Mouse (Mus musculus) limb, embryonic 15.5 days (tissue): ENCODE data around the gene Adamtsl1. TPM values are rescaled to one million over a fixed set of nuclear protein-coding genes. Genes with fewer than 3 reads are reported as not detected.

Experiments used
- ATAC-seq: fragments of 200-750 bp; cut with Nextera tagmentation; 2 replicates; pipeline ENCODE4 v1.8.0; 2017; ENCODE audit warnings: low read depth, moderate TSS enrichment; ENCODE audit not compliant: insufficient number of reproducible peaks, low FRiP score, low TSS enrichment
- H3K27ac ChIP-seq: fragments of 300-500 bp; sonication (generic); 2 replicates; pipeline ENCODE4 v1.5.1; 2015; ENCODE audit warnings: moderate library complexity, mild to moderate bottlenecking, inconsistent platforms
- H3K27me3 ChIP-seq: fragments of 300-500 bp; sonication (generic); 2 replicates; pipeline ENCODE4 v1.6.1; 2015; ENCODE audit warnings: inconsistent platforms
- H3K36me3 ChIP-seq: fragments of 300-500 bp; sonication (generic); 2 replicates; pipeline ENCODE4 v1.6.1; 2015; ENCODE audit warnings: inconsistent platforms
- H3K4me1 ChIP-seq: fragments of 300-500 bp; sonication (generic); 2 replicates; pipeline ENCODE4 v1.6.1; 2015; ENCODE audit warnings: inconsistent platforms
- H3K4me2 ChIP-seq: fragments of 300-500 bp; sonication (generic); 2 replicates; pipeline ENCODE4 v1.6.1; 2015; ENCODE audit warnings: mild to moderate bottlenecking, inconsistent platforms
- H3K4me3 ChIP-seq: fragments of 300-500 bp; sonication (generic); 2 replicates; pipeline ENCODE4 v1.5.1; 2015; ENCODE audit warnings: mild to moderate bottlenecking, inconsistent platforms
- H3K9ac ChIP-seq: fragments of 300-500 bp; sonication (generic); 2 replicates; pipeline ENCODE4 v1.6.1; 2015; ENCODE audit warnings: inconsistent platforms
- H3K9me3 ChIP-seq: fragments of 300-500 bp; sonication (generic); 2 replicates; pipeline ENCODE4 v1.6.1; 2016; ENCODE audit warnings: inconsistent platforms
- WGBS: fragments of 180-500 bp; shearing (Covaris S2); methylation state at CpG from one replicate; pipeline ENCODE4 v1.1.7; 2015; 5-methylcytosine and 5-hydroxymethylcytosine counted together
- polyA plus RNA-seq: library from polyadenylated mRNA; unstranded; fragments of >200 nt; fragmentation: Nextera tagmentation; extraction: Ambion mirVana; gene quantifications from 2 replicates; pipeline ENCODE4 v1.2.1, GENCODE M21; 2015

Adamtsl1 gene
- polyA plus RNA-seq, 1 experiment from 2014 or later: 48.4 TPM

GRCm38 (mm10) chr4:86159362-86159761, 645.4 kb downstream of the Adamtsl1 start:
- Histone ChIP-seq H3K4me1 (no peaks in the 10 kb centered on the region), H3K27me3 (no peaks in the 10 kb centered on the region), H3K27ac (no peak overlapping the region), H3K36me3 (no peaks in the 10 kb centered on the region), H3K9ac (no peak overlapping the region), H3K4me2 (no peak overlapping the region), H3K4me3 (no peak overlapping the region), H3K9me3 (no peaks in the 10 kb centered on the region)
- ATAC-seq: no peak
- WGBS: 50% methylated on average over 1 of the region's 1 CpGs

GRCm38 (mm10) chr4:86170763-86171162, 656.8 kb downstream of the Adamtsl1 start:
- no peaks in the 10 kb centered on the region for H3K4me1 ChIP-seq
- ATAC-seq: no peak

GRCm38 (mm10) chr4:86171461-86171860, 657.5 kb downstream of the Adamtsl1 start:
- H3K9me3 ChIP-seq: no peaks in the 10 kb centered on the region
- H3K4me2 ChIP-seq: no peak overlapping the region
- ATAC-seq: no peak
- H3K4me3 ChIP-seq: no peak overlapping the region
- H3K27ac ChIP-seq: no peak overlapping the region
- H3K9ac ChIP-seq: no peak overlapping the region
- WGBS: 42% methylated on average over 5 of the region's 5 CpGs
- H3K4me1 ChIP-seq: no peaks in the 10 kb centered on the region
- no peaks in the 10 kb centered on the region for H3K27me3 ChIP-seq
- no peaks in the 10 kb centered on the region for H3K36me3 ChIP-seq

More at GRCm38 (mm10) chr4:86170763-86171162, 656.8 kb downstream of the Adamtsl1 start:
- no peaks in the 10 kb centered on the region for H3K9me3 ChIP-seq
- H3K4me3 ChIP-seq: no peak overlapping the region
- H3K36me3 ChIP-seq: no peaks in the 10 kb centered on the region
- no peaks in the 10 kb centered on the region for H3K27me3 ChIP-seq
- H3K4me2 ChIP-seq: no peak overlapping the region
- no peak overlapping the region for H3K9ac ChIP-seq
- peak overlapping the region; percentile 11; the same call in 1 of the 2 replicates for H3K27ac ChIP-seq
- 78% methylated on average over 10 of the region's 10 CpGs for WGBS

GRCm38 (mm10) chr4:86177471-86177870, 663.5 kb downstream of the Adamtsl1 start:
- ATAC-seq: no peak

GRCm38 (mm10) chr4:86178116-86178515, 664.1 kb downstream of the Adamtsl1 start:
- H3K4me2 ChIP-seq: no peak overlapping the region
- H3K4me3 ChIP-seq: no peak overlapping the region
- no peak for ATAC-seq
- H3K4me1 ChIP-seq: no peaks in the 10 kb centered on the region
- 77% methylated on average over 14 of the region's 14 CpGs for WGBS
- H3K27me3 ChIP-seq: no peaks in the 10 kb centered on the region
- no peaks in the 10 kb centered on the region for H3K9me3 ChIP-seq
- H3K27ac ChIP-seq: no peak overlapping the region
- no peaks in the 10 kb centered on the region for H3K36me3 ChIP-seq
- no peak overlapping the region for H3K9ac ChIP-seq

More at GRCm38 (mm10) chr4:86177471-86177870, 663.5 kb downstream of the Adamtsl1 start:
- Histone ChIP-seq H3K27ac (no peak overlapping the region), H3K4me2 (no peak overlapping the region), H3K4me1 (no peaks in the 10 kb centered on the region), H3K4me3 (no peak overlapping the region), H3K9me3 (no peaks in the 10 kb centered on the region), H3K36me3 (no peaks in the 10 kb centered on the region), H3K9ac (no peak overlapping the region), H3K27me3 (no peaks in the 10 kb centered on the region)
- WGBS: 72% methylated on average over 6 of the region's 6 CpGs

GRCm38 (mm10) chr4:86183701-86184173, 669.8 kb downstream of the Adamtsl1 start:
- Histone ChIP-seq H3K4me3 (no peak overlapping the region), H3K4me1 (no peaks in the 10 kb centered on the region), H3K27me3 (no peaks in the 10 kb centered on the region), H3K9ac (no peak overlapping the region), H3K36me3 (no peaks in the 10 kb centered on the region), H3K4me2 (no peak overlapping the region), H3K27ac (no peak overlapping the region), H3K9me3 (no peaks in the 10 kb centered on the region)
- WGBS: 47% methylated on average over 1 of the region's 1 CpGs
- ATAC-seq: no peak

- H3K4me2 ChIP-seq: no peak overlapping the region
- 87% methylated on average over 2 of the region's 2 CpGs for WGBS
- no peak for ATAC-seq
- H3K4me3 ChIP-seq: no peak overlapping the region
- no peak overlapping the region for H3K9ac ChIP-seq
- no peaks in the 10 kb centered on the region for H3K9me3 ChIP-seq
- H3K27ac ChIP-seq: no peak overlapping the region
- no peaks in the 10 kb centered on the region for H3K36me3 ChIP-seq
- no peaks in the 10 kb centered on the region for H3K27me3 ChIP-seq
- 0 out of 2 replicates have a peak, but pooled peaks cover 2% of the 10 kb centered on the region for H3K4me1 ChIP-seq
Measured at GRCm38 (mm10) chr4:86189853-86190252, 675.9 kb downstream of the Adamtsl1 start.

- Histone ChIP-seq H3K27me3 (no peaks in the 10 kb centered on the region), H3K4me2 (no peak overlapping the region), H3K9ac (no peak overlapping the region), H3K4me1 (0 out of 2 replicates have a peak, but pooled peaks cover 2% of the 10 kb centered on the region), H3K36me3 (no peaks in the 10 kb centered on the region), H3K4me3 (no peak overlapping the region), H3K27ac (no peak overlapping the region), H3K9me3 (no peaks in the 10 kb centered on the region)
- no peak for ATAC-seq
- WGBS: 94% methylated on average over 5 of the region's 5 CpGs
Measured at GRCm38 (mm10) chr4:86191195-86191594, 677.2 kb downstream of the Adamtsl1 start.

GRCm38 (mm10) chr4:86201766-86202165, 687.8 kb downstream of the Adamtsl1 start:
- no peak overlapping the region for H3K27ac ChIP-seq
- 43% methylated on average over 7 of the region's 7 CpGs for WGBS
- H3K4me2 ChIP-seq: no peak overlapping the region
- H3K9ac ChIP-seq: no peak overlapping the region
- H3K27me3 ChIP-seq: no peaks in the 10 kb centered on the region
- H3K4me3 ChIP-seq: no peak overlapping the region
- no peaks in the 10 kb centered on the region for H3K9me3 ChIP-seq
- H3K36me3 ChIP-seq: no peaks in the 10 kb centered on the region; the same call in 1 of the 2 replicates
- peaks cover 6% of the 10 kb centered on the region for H3K4me1 ChIP-seq
- no peak for ATAC-seq

GRCm38 (mm10) chr4:86203288-86203687, 689.3 kb downstream of the Adamtsl1 start:
- Histone ChIP-seq H3K27me3 (no peaks in the 10 kb centered on the region), H3K9me3 (no peaks in the 10 kb centered on the region), H3K4me1 (peaks cover 6% of the 10 kb centered on the region), H3K27ac (no peak overlapping the region), H3K4me3 (no peak overlapping the region), H3K9ac (no peak overlapping the region), H3K36me3 (no peaks in the 10 kb centered on the region; the same call in 1 of the 2 replicates), H3K4me2 (no peak overlapping the region)
- ATAC-seq: no peak
- 67% methylated on average over 2 of the region's 2 CpGs for WGBS

GRCm38 (mm10) chr4:86224875-86225274, 710.9 kb downstream of the Adamtsl1 start:
- no peak for ATAC-seq
- no peak overlapping the region for H3K4me3 ChIP-seq
- 76% methylated on average over 5 of the region's 5 CpGs for WGBS

GRCm38 (mm10) chr4:86227096-86227495, 713.1 kb downstream of the Adamtsl1 start:
- WGBS: 35% methylated on average over 1 of the region's 1 CpGs
- Histone ChIP-seq H3K4me1 (peaks cover 6% of the 10 kb centered on the region; the same call in 1 of the 2 replicates), H3K9ac (no peak overlapping the region), H3K27me3 (no peaks in the 10 kb centered on the region), H3K36me3 (0 out of 2 replicates have a peak, but pooled peaks cover 8% of the 10 kb centered on the region), H3K27ac (no peak overlapping the region), H3K4me3 (no peak overlapping the region), H3K9me3 (no peaks in the 10 kb centered on the region), H3K4me2 (no peak overlapping the region)
- no peak for ATAC-seq

More at GRCm38 (mm10) chr4:86224875-86225274, 710.9 kb downstream of the Adamtsl1 start:
- Histone ChIP-seq H3K36me3 (0 out of 2 replicates have a peak, but pooled peaks cover 8% of the 10 kb centered on the region), H3K9me3 (no peaks in the 10 kb centered on the region), H3K27ac (no peak overlapping the region), H3K9ac (no peak overlapping the region), H3K4me2 (no peak overlapping the region), H3K4me1 (peaks cover 6% of the 10 kb centered on the region; the same call in 1 of the 2 replicates), H3K27me3 (no peaks in the 10 kb centered on the region)
